Mouse (Mus musculus) adrenal gland, postnatal 36 days (tissue): ENCODE measurements at regions not wholly inside any gene's neighbourhood (a gene's known extent, or its start where the extent isn't known, plus 50 kb on each side); places are given as distances from the start of the nearest gene placed in this dataset.

Experiments
- DNase-seq, 2 experiments: peaks; one replicate each; pipeline ENCODE4 v3.0.0; 2021; ENCODE audit warnings: mixed read lengths in 1 of 2

- no peak for DNase-seq
Measured at GRCm38 (mm10) chr1:183504103-183504841, 86.3 kb downstream of the Hhipl2 start.

- no peak for DNase-seq
Measured at GRCm38 (mm10) chr1:183507893-183508292, 89.9 kb downstream of the Hhipl2 start.

GRCm38 (mm10) chr1:183510759-183511158 is 92.7 kb downstream of the Hhipl2 start:
- peak; percentile 1 to 5 for DNase-seq

- no peak for DNase-seq
Measured at GRCm38 (mm10) chr1:183513876-183514275, 95.9 kb downstream of the Hhipl2 start.

GRCm38 (mm10) chr1:183514281-183514983 is 96.4 kb downstream of the Hhipl2 start:
- DNase-seq, result no peak

- no peak for DNase-seq
Measured at GRCm38 (mm10) chr1:183514984-183515287, 96.9 kb downstream of the Hhipl2 start.

GRCm38 (mm10) chr1:183516167-183516566 is 98.2 kb downstream of the Hhipl2 start:
- DNase-seq, result no peak

GRCm38 (mm10) chr1:183517236-183517635 is 99.2 kb downstream of the Hhipl2 start:
- no peak for DNase-seq

GRCm38 (mm10) chr1:183521569-183521968 is 103.6 kb downstream of the Hhipl2 start:
- no peak for DNase-seq

- DNase-seq, result no peak
Measured at GRCm38 (mm10) chr1:183533386-183533785, 115.4 kb downstream of the Hhipl2 start.

GRCm38 (mm10) chr1:183548752-183549387 is 130.9 kb downstream of the Hhipl2 start:
- DNase-seq, result no peak

GRCm38 (mm10) chr1:183552617-183553016 is 134.6 kb downstream of the Hhipl2 start:
- DNase-seq, result peak; percentile 2 to 3

- no peak for DNase-seq
Measured at GRCm38 (mm10) chr1:183553219-183553618, 135.2 kb downstream of the Hhipl2 start.

GRCm38 (mm10) chr1:183562853-183563252 is 144.8 kb downstream of the Hhipl2 start:
- DNase-seq, result no peak

- DNase-seq, result peak in 1 of 2 experiments; percentile 15
Measured at GRCm38 (mm10) chr1:183573621-183574585, 155.9 kb downstream of the Hhipl2 start.

GRCm38 (mm10) chr1:183584861-183585260 is 166.8 kb downstream of the Hhipl2 start:
- peak; percentile 27 to 42 for DNase-seq

- no peak for DNase-seq
Measured at GRCm38 (mm10) chr1:183586406-183586805, 168.4 kb downstream of the Hhipl2 start.

GRCm38 (mm10) chr1:183595306-183595705 is 177.3 kb downstream of the Hhipl2 start:
- no peak for DNase-seq

- no peak for DNase-seq
Measured at GRCm38 (mm10) chr1:183600466-183600865, 182.5 kb downstream of the Hhipl2 start.

- DNase-seq, result no peak
Measured at GRCm38 (mm10) chr1:183611966-183612694, 194.1 kb downstream of the Hhipl2 start.

GRCm38 (mm10) chr1:183619451-183620059 is 201.5 kb downstream of the Hhipl2 start:
- DNase-seq, result no peak
